Mouse (Mus musculus) embryonic facial prominence, embryonic 14.5 days (tissue): ENCODE results near the gene Gmppb. TPM values are rescaled to one million over a fixed set of nuclear protein-coding genes. Genes with fewer than 3 reads are reported as not detected.

Experiments used
- ATAC-seq: fragments of 200-750 bp; cut with Nextera tagmentation; 2 replicates; pipeline ENCODE4 v1.8.0; 2017; ENCODE audit warnings: low read depth, moderate number of reproducible peaks, moderate TSS enrichment
- DNase-seq: peaks from one replicate; pipeline ENCODE4 v3.0.0-alpha.2; 2015; ENCODE audit warnings: low spot score
- H3K27ac ChIP-seq: fragments of 300-500 bp; sonication (generic); replicated peaks from 2 replicates; pipeline ENCODE4 v1.5.1; 2014; ENCODE audit warnings: low read depth, mild to moderate bottlenecking, low read length, moderate library complexity
- H3K27me3 ChIP-seq: fragments of 300-500 bp; sonication (generic); replicated peaks from 2 replicates; pipeline ENCODE4 v1.6.1; 2014; ENCODE audit warnings: low read length; ENCODE audit not compliant: control insufficient read depth, insufficient read depth
- H3K36me3 ChIP-seq: fragments of 300-500 bp; sonication (generic); 2 replicates; pipeline ENCODE4 v1.6.1; 2014; ENCODE audit warnings: low read length, mixed read lengths; ENCODE audit not compliant: control insufficient read depth, insufficient read depth
- H3K4me1 ChIP-seq: fragments of 300-500 bp; sonication (generic); 2 replicates; pipeline ENCODE4 v1.6.1; 2014; ENCODE audit warnings: antibody characterized with exemption, low read length; ENCODE audit not compliant: control insufficient read depth, insufficient read depth
- H3K4me2 ChIP-seq: fragments of 300-500 bp; sonication (generic); 2 replicates; pipeline ENCODE4 v1.6.1; 2014; ENCODE audit warnings: low read depth, mild to moderate bottlenecking, low read length, moderate library complexity, mixed read lengths
- H3K4me3 ChIP-seq: fragments of 300-500 bp; sonication (generic); 2 replicates; pipeline ENCODE4 v1.5.1; 2014; ENCODE audit warnings: low read depth, mild to moderate bottlenecking, low read length
- H3K9ac ChIP-seq: fragments of 300-500 bp; sonication (generic); 2 replicates; pipeline ENCODE4 v1.6.1; 2014; ENCODE audit warnings: low read depth, mild to moderate bottlenecking, low read length, moderate library complexity, mixed read lengths
- H3K9me3 ChIP-seq: fragments of 300-500 bp; sonication (generic); 2 replicates; pipeline ENCODE4 v1.6.1; 2016; ENCODE audit warnings: low read length; ENCODE audit not compliant: control insufficient read depth
- WGBS: fragments of 180-500 bp; shearing (Covaris S2); extraction: QIAGEN DNeasy Blood & Tissue Kit; methylation state at CpG from one replicate; pipeline ENCODE4 v1.1.7; 2014; 5-methylcytosine and 5-hydroxymethylcytosine counted together
- polyA plus RNA-seq: library from polyadenylated mRNA; unstranded; fragments of >200 nt; fragmentation: Nextera tagmentation; extraction: Ambion mirVana; gene quantifications from 2 replicates; pipeline ENCODE4 v1.2.1, GENCODE M21; 2014

The Gmppb gene
- polyA plus RNA-seq, 1 experiment from 2014 or later: 37.0 TPM

DNA sequence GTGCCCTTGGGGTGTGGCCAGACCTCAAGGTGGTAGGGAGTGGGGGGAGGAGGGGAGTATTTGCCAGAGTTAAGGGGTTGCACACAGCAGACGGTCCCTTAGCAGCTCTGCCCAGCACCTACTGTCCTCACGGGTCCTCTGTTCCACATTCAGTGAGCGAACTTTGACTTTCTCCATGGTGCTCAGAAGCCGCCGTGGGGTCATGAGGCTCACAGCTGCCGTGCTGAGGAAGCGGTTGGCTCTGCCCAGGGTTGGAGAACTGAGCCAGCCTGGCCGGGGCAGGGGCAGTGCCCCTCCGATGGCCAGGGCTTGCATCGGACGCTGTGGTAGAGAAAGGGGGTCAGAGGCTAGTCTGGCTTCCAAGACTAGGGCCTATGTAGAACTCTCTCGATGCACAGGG lies 14.3 kb downstream of the Gmppb start:
- ATAC-seq: no peak
- H3K9me3 ChIP-seq: no peaks in the 10 kb centered on the region
- H3K4me1 ChIP-seq: no peaks in the 10 kb centered on the region
- no peak overlapping the region for H3K27ac ChIP-seq
- WGBS: 81% methylated on average over 12 of the region's 12 CpGs
- no peaks in the 10 kb centered on the region for H3K27me3 ChIP-seq
- DNase-seq: no peak
- no peak overlapping the region for H3K4me3 ChIP-seq
- no peak overlapping the region for H3K4me2 ChIP-seq
- H3K36me3 ChIP-seq: peaks cover 62% of the 10 kb centered on the region
- H3K9ac ChIP-seq: no peak overlapping the region

- Histone ChIP-seq H3K27me3 (no peaks in the 10 kb centered on the region), H3K9me3 (no peaks in the 10 kb centered on the region), H3K9ac (no peak overlapping the region), H3K4me2 (no peak overlapping the region), H3K36me3 (peaks cover 49% of the 10 kb centered on the region), H3K27ac (no peak overlapping the region), H3K4me3 (no peak overlapping the region), H3K4me1 (no peaks in the 10 kb centered on the region)
- ATAC-seq (peak; percentile 53; the same call in 1 of the 2 replicates), DNase-seq (peak; percentile 67)
- WGBS: 42% methylated on average over 5 of the region's 5 CpGs
These were observed 16.5 kb downstream of the Gmppb start for GRCm38 (mm10) chr9:108065491-108066011.

GRCm38 (mm10) chr9:108067199-108067598 lies 18.2 kb downstream of the Gmppb start:
- no peaks in the 10 kb centered on the region for H3K9me3 ChIP-seq
- no peaks in the 10 kb centered on the region for H3K4me1 ChIP-seq
- peaks cover 47% of the 10 kb centered on the region for H3K36me3 ChIP-seq

DNA sequence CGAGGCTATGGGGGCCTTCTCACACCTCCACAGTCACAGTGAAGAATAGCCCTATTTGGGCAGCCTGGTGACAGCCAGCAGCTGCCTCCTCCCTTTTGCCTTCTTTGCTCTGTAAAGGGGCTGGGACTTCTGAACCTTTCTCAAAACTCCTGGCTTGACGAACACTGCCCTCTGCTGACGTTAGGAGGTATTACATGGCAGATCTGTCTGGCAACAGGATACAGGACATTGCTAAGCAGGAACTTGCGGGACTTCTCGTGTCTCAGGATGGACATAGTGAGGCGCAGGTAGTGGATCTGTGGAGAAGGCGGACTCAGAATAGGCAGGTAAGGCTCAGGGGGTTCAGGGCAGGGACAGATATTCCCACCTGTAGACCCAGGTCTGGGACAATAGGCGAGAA lies 18.9 kb downstream of the Gmppb start:
- ATAC-seq (peak; percentile 24; the same call in 1 of the 2 replicates), DNase-seq (peak; percentile 82)
- Histone ChIP-seq H3K4me3 (no peak overlapping the region), H3K36me3 (peaks cover 40% of the 10 kb centered on the region), H3K4me1 (no peaks in the 10 kb centered on the region), H3K4me2 (no peak overlapping the region), H3K9me3 (no peaks in the 10 kb centered on the region), H3K27ac (no peak overlapping the region), H3K27me3 (no peaks in the 10 kb centered on the region), H3K9ac (no peak overlapping the region)
- 17% methylated on average over 8 of the region's 8 CpGs for WGBS

More at GRCm38 (mm10) chr9:108067199-108067598, 18.2 kb downstream of the Gmppb start:
- H3K4me3 ChIP-seq: no peak overlapping the region
- ATAC-seq: no peak
- WGBS: 84% methylated on average over 7 of the region's 7 CpGs
- H3K4me2 ChIP-seq: no peak overlapping the region
- no peak overlapping the region for H3K27ac ChIP-seq
- no peak for DNase-seq
- no peaks in the 10 kb centered on the region for H3K27me3 ChIP-seq
- no peak overlapping the region for H3K9ac ChIP-seq

DNA sequence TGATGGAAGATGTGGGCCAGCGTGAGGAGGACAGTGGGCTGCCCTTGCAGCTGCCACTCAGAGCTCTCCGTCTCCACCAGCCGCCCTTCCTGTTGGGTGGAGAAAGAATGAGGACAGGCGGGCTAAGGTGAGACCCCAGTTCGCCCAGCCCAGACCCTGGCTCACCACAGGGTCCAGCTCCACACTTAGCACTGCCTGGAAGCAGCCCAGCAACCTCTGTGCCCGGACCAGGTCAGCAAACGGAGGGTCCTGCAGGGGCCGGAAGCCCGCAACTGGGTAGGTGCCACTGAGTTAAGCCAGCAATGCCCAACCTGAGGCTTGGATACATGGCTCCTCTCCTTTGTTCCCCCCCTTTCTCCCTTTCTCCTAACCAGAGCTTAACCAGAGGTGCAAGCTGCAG lies 20.0 kb downstream of the Gmppb start:
- no peaks in the 10 kb centered on the region for H3K9me3 ChIP-seq
- H3K4me2 ChIP-seq: no peak overlapping the region
- 89% methylated on average over 9 of the region's 9 CpGs for WGBS
- no peak overlapping the region for H3K9ac ChIP-seq
- ATAC-seq (no peak), DNase-seq (no peak)
- H3K36me3 ChIP-seq: peaks cover 36% of the 10 kb centered on the region
- H3K27me3 ChIP-seq: no peaks in the 10 kb centered on the region
- H3K4me1 ChIP-seq: no peaks in the 10 kb centered on the region
- no peak overlapping the region for H3K4me3 ChIP-seq
- H3K27ac ChIP-seq: no peak overlapping the region

- no peaks in the 10 kb centered on the region for H3K27me3 ChIP-seq
- 91% methylated on average over 7 of the region's 7 CpGs for WGBS
- DNase-seq: no peak
- H3K4me3 ChIP-seq: no peak overlapping the region
- ATAC-seq: no peak
- no peak overlapping the region for H3K9ac ChIP-seq
- H3K4me2 ChIP-seq: no peak overlapping the region
- H3K27ac ChIP-seq: no peak overlapping the region
- H3K4me1 ChIP-seq: no peaks in the 10 kb centered on the region
- no peaks in the 10 kb centered on the region for H3K9me3 ChIP-seq
- H3K36me3 ChIP-seq: peaks cover 31% of the 10 kb centered on the region
These were observed 20.5 kb downstream of the Gmppb start for GRCm38 (mm10) chr9:108069529-108069928.

- ATAC-seq: no peak
- H3K27me3 ChIP-seq: no peaks in the 10 kb centered on the region
- H3K4me3 ChIP-seq: no peak overlapping the region
- H3K36me3 ChIP-seq: peaks cover 26% of the 10 kb centered on the region; the same call in 1 of the 2 replicates
- WGBS: 88% methylated on average over 4 of the region's 4 CpGs
- no peak overlapping the region for H3K4me2 ChIP-seq
- no peak overlapping the region for H3K9ac ChIP-seq
- no peak for DNase-seq
- no peaks in the 10 kb centered on the region for H3K4me1 ChIP-seq
- no peak overlapping the region for H3K27ac ChIP-seq
- H3K9me3 ChIP-seq: no peaks in the 10 kb centered on the region
These were observed 22.8 kb downstream of the Gmppb start for GRCm38 (mm10) chr9:108071801-108072200.

- H3K27me3 ChIP-seq: no peaks in the 10 kb centered on the region
- H3K9me3 ChIP-seq: no peaks in the 10 kb centered on the region
- H3K4me3 ChIP-seq: no peak overlapping the region
- no peak overlapping the region for H3K4me2 ChIP-seq
- DNase-seq (no peak), ATAC-seq (no peak)
- no peaks in the 10 kb centered on the region for H3K4me1 ChIP-seq
- peaks cover 26% of the 10 kb centered on the region; the same call in 1 of the 2 replicates for H3K36me3 ChIP-seq
- 65% methylated on average over 9 of the region's 9 CpGs for WGBS
- H3K9ac ChIP-seq: no peak overlapping the region
- no peak overlapping the region for H3K27ac ChIP-seq
These were observed 23.5 kb downstream of the Gmppb start for GRCm38 (mm10) chr9:108072481-108072924.
